Mouse (Mus musculus) liver, embryonic 14.5 days (tissue): Measurements from ENCODE around the gene Fars2. TPM values are rescaled to one million over a fixed set of nuclear protein-coding genes. Genes with fewer than 3 reads are reported as not detected.

Source experiments
- ATAC-seq: fragments of 200-750 bp; cut with Nextera tagmentation; 2 replicates; pipeline ENCODE4 v1.8.0; 2017; ENCODE audit warnings: moderate number of reproducible peaks, mild to moderate bottlenecking, moderate library complexity; ENCODE audit not compliant: insufficient read depth
- DNase-seq, 3 experiments: peaks; one replicate each; pipeline ENCODE4 v3.0.0-alpha.2; 2012 to 2013; ENCODE audit warnings: low read depth in 3 of 3, low spot score in 3 of 3
- H3K27ac ChIP-seq: fragments of 300-500 bp; sonication (generic); 2 replicates; pipeline ENCODE4 v1.5.1; 2014; ENCODE audit warnings: moderate library complexity, mild to moderate bottlenecking, control low read depth, inconsistent platforms
- H3K27me3 ChIP-seq: fragments of 300-500 bp; sonication (generic); 2 replicates; pipeline ENCODE4 v1.6.1; 2014; ENCODE audit warnings: mild to moderate bottlenecking, low read length, moderate library complexity; ENCODE audit not compliant: control insufficient read depth, insufficient read depth
- H3K36me3 ChIP-seq: fragments of 300-500 bp; sonication (generic); replicated peaks from 2 replicates; pipeline ENCODE4 v1.6.1; 2014; ENCODE audit warnings: low read depth; ENCODE audit not compliant: control insufficient read depth, insufficient read depth
- H3K4me1 ChIP-seq, 2 experiments: fragments of 200-500 bp in 1 of 2; fragments of 300-500 bp in 1 of 2; sonication (generic) in 1 of 2; replicated peaks; 2 replicates each; pipeline ENCODE4 v1.6.1; 2012 to 2014; ENCODE audit warnings: antibody characterized with exemption in 1 of 2, inconsistent platforms in 1 of 2, low read length in 1 of 2; ENCODE audit not compliant: control insufficient read depth in 2 of 2, insufficient read depth in 2 of 2
- H3K4me2 ChIP-seq: fragments of 300-500 bp; sonication (generic); 2 replicates; pipeline ENCODE4 v1.6.1; 2014; ENCODE audit warnings: low read depth, mild to moderate bottlenecking, control low read depth, moderate library complexity
- H3K4me3 ChIP-seq, 2 experiments: fragments of 200-500 bp in 1 of 2; fragments of 300-500 bp in 1 of 2; sonication (generic) in 1 of 2; 2 replicates each; pipeline ENCODE4 v1.5.1; 2012 to 2014; ENCODE audit warnings: low read depth in 2 of 2, low read length in 2 of 2, mild to moderate bottlenecking in 2 of 2, control low read depth in 1 of 2, inconsistent platforms in 1 of 2, moderate library complexity in 1 of 2; ENCODE audit not compliant: insufficient read depth in 1 of 2
- H3K9ac ChIP-seq: fragments of 300-500 bp; sonication (generic); replicated peaks from 2 replicates; pipeline ENCODE4 v1.6.1; 2014; ENCODE audit warnings: mild to moderate bottlenecking, control low read depth, moderate library complexity
- H3K9me3 ChIP-seq: fragments of 300-500 bp; sonication (generic); 2 replicates; pipeline ENCODE4 v1.6.1; 2016; ENCODE audit warnings: low read length, mixed read lengths; ENCODE audit not compliant: control insufficient read depth
- CTCF ChIP-seq: IDR thresholded peaks from 2 replicates; pipeline ENCODE4 v1.5.1; 2016; ENCODE audit warnings: antibody characterized with exemption, low read depth, control low read depth
- EP300 ChIP-seq: IDR thresholded peaks from 2 replicates; pipeline ENCODE4 v1.6.1; 2016; ENCODE audit warnings: antibody characterized with exemption, low read depth
- whole genome bisulfite sequencing: fragments of 180-500 bp; shearing (Covaris S2); extraction: QIAGEN DNeasy Blood & Tissue Kit; methylation state at CpG from one replicate; pipeline ENCODE4 v1.1.7; 2014; ENCODE audit not compliant: insufficient replicate concordance; 5-methylcytosine and 5-hydroxymethylcytosine counted together
- polyA plus RNA-seq, 2 experiments: library from polyadenylated mRNA; depleted of rRNA in 1 of 2; stranded (reverse) in 1 of 2; unstranded in 1 of 2; fragments of >200 nt; fragmentation: Nextera tagmentation in 1 of 2; extraction: Ambion mirVana in 1 of 2; gene quantifications; 2 replicates each; pipeline versions ENCODE4 v1.2.1 to v1.2.3; 2012 to 2014

The Fars2 gene
- polyA plus RNA-seq, 2 experiments: 18.8 to 23.0 TPM

- no peaks in the 10 kb centered on the region for H3K27me3 ChIP-seq
- H3K36me3 ChIP-seq: no peaks in the 10 kb centered on the region
- H3K4me1 ChIP-seq: peaks cover 0 to 5% of the 10 kb centered on the region in 2 experiments; a peak in 1 of 4 replicates
- WGBS: 81% methylated on average over 5 of the region's 5 CpGs
- no peaks in the 10 kb centered on the region for H3K9me3 ChIP-seq
- no peak overlapping the region for H3K4me2 ChIP-seq
- no peak for TF ChIP-seq EP300
- no peak for TF ChIP-seq CTCF
- H3K9ac ChIP-seq: no peak overlapping the region
- no peak overlapping the region for H3K27ac ChIP-seq
- no peak for DNase-seq
- H3K4me3 ChIP-seq: no peak overlapping the region
- ATAC-seq: no peak
Measured at GRCm38 (mm10) chr13:36257213-36257612, 140.0 kb downstream of the Fars2 start.

- TF ChIP-seq CTCF: no peak
- peaks cover 0 to 5% of the 10 kb centered on the region in 2 experiments; a peak in 1 of 4 replicates for H3K4me1 ChIP-seq
- H3K9me3 ChIP-seq: no peaks in the 10 kb centered on the region
- no peak overlapping the region for H3K4me3 ChIP-seq
- no peaks in the 10 kb centered on the region for H3K27me3 ChIP-seq
- no peaks in the 10 kb centered on the region for H3K36me3 ChIP-seq
- no peak overlapping the region for H3K27ac ChIP-seq
- 48% methylated on average over 1 of the region's 1 CpGs for WGBS
- ATAC-seq (no peak), DNase-seq (no peak)
- H3K4me2 ChIP-seq: no peak overlapping the region
- no peak overlapping the region for H3K9ac ChIP-seq
Measured at GRCm38 (mm10) chr13:36259754-36260153, 142.5 kb downstream of the Fars2 start.

DNA sequence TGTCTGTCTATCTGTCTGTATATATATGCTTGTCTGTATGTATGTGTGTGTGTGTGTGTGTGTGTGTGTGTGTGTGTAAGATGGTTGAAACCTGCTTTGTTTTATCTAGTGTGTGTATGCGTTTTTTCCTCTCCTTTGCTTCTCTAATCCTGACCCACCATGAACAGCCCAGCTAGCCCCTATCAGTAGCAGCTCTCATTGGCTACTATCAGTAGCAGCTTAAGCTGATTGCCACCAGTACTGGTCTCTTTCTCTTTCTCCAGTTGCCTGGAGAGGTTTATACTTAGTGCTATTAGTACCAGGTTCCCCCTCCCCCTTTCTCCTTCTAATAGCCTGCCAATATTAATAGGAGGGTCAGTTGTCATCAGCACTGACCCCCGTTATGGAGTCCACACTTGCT is 144.1 kb downstream of the Fars2 start:
- no peaks in the 10 kb centered on the region for H3K36me3 ChIP-seq
- H3K9ac ChIP-seq: no peak overlapping the region
- WGBS: 45% methylated on average over 2 of the region's 2 CpGs
- H3K4me2 ChIP-seq: no peak overlapping the region
- H3K9me3 ChIP-seq: no peaks in the 10 kb centered on the region
- ATAC-seq (no peak), DNase-seq (no peak)
- no peak overlapping the region for H3K4me3 ChIP-seq
- TF ChIP-seq EP300 (no peak), CTCF (no peak)
- H3K27me3 ChIP-seq: no peaks in the 10 kb centered on the region
- peaks cover 0 to 5% of the 10 kb centered on the region in 2 experiments; a peak in 1 of 4 replicates for H3K4me1 ChIP-seq
- H3K27ac ChIP-seq: no peak overlapping the region

DNA sequence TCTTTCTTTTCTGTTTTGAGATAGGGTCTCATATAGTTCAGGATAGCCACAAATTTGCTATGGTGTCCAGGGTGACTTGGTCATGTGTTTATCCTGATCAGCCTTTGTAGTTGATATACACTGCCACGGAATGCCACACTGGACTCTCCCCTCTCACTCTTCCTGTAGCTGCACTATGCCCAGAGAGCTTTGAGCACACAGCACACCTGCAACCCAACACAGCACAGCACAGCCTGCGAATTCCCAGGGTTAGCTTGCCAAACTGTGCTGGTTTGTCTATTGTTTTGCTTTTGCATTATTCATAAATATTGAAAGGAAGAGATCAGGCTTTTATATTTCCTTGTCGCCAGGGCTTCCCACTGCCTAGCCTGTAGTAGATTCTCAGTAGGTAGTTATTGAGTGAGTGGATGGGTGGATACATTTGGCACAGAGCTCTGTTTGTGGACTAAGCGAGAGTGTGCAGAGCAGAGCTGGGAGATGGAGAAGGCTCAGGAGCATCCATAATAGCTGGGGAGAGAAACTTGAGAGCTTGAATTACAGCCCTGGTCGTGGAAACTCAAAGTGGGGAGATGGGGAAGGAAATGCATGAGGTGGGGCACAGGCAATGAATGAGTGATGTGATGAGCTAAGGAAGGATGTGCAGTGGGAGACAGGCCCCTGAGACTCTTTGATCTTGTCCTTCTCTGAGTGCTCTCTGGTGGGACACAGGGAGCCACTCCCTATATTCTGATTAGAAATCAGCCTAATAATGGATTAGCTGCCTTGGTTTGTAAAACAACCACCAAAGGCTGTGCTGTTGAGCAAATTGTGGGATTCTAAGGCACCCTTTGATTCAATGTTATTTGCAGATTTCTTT is 146.3 kb downstream of the Fars2 start:
- DNase-seq (no peak), ATAC-seq (no peak)
- WGBS: 58% methylated on average over 5 of the region's 5 CpGs
- no peaks in the 10 kb centered on the region for H3K9me3 ChIP-seq
- H3K9ac ChIP-seq: no peak overlapping the region
- H3K4me2 ChIP-seq: no peak overlapping the region
- peaks cover 0 to 5% of the 10 kb centered on the region in 2 experiments; a peak in 1 of 4 replicates for H3K4me1 ChIP-seq
- no peak overlapping the region for H3K4me3 ChIP-seq
- no peak overlapping the region for H3K27ac ChIP-seq
- TF ChIP-seq EP300 (no peak), CTCF (no peak)
- H3K36me3 ChIP-seq: no peaks in the 10 kb centered on the region
- no peaks in the 10 kb centered on the region for H3K27me3 ChIP-seq

- Histone ChIP-seq H3K36me3 (no peaks in the 10 kb centered on the region), H3K27ac (no peak overlapping the region)
- 77% methylated on average over 5 of the region's 5 CpGs for WGBS
Measured at GRCm38 (mm10) chr13:36264391-36264790, 147.2 kb downstream of the Fars2 start.

More at GRCm38 (mm10) chr13:36264391-36264790, 147.2 kb downstream of the Fars2 start:
- Histone ChIP-seq H3K4me3 (no peak overlapping the region), H3K4me2 (no peak overlapping the region), H3K9ac (no peak overlapping the region), H3K27me3 (no peaks in the 10 kb centered on the region), H3K9me3 (no peaks in the 10 kb centered on the region), H3K4me1 (peaks cover 0 to 5% of the 10 kb centered on the region in 2 experiments; a peak in 1 of 4 replicates)
- DNase-seq (no peak), ATAC-seq (no peak)
- TF ChIP-seq CTCF (peak; percentile 20; the same call in 1 of the 2 replicates), EP300 (no peak)
